Mouse (Mus musculus) layer of hippocampus, adult 9-11 months (tissue): ENCODE measurements around the gene Uckl1.
A peak's percentile ranks its signal among the peaks of the same experiment; 100 is the strongest.

ENCODE experiments used
- DNase-seq: peaks from one replicate; pipeline ENCODE4 v3.0.0; 2022

Uckl1 gene

GRCm38 (mm10) chr2:181589011-181589731 lies 4.5 kb upstream of the Uckl1 start:
- peak; percentile 21 for DNase-seq

- no peak for DNase-seq
Measured at GRCm38 (mm10) chr2:181588229-181588780, 3.6 kb upstream of the Uckl1 start.

GRCm38 (mm10) chr2:181587796-181588195 lies 3.1 kb upstream of the Uckl1 start:
- DNase-seq: no peak

GRCm38 (mm10) chr2:181586124-181586523 lies 1.4 kb upstream of the Uckl1 start:
- no peak for DNase-seq

- no peak for DNase-seq
Measured at GRCm38 (mm10) chr2:181585506-181585905, 814 bp upstream of the Uckl1 start.

- DNase-seq: no peak
Measured at GRCm38 (mm10) chr2:181583460-181584257, 1.0 kb downstream of the Uckl1 start.

GRCm38 (mm10) chr2:181582939-181583338 lies 1.8 kb downstream of the Uckl1 start:
- DNase-seq: peak; percentile 9

- peak; percentile 24 for DNase-seq
Measured at GRCm38 (mm10) chr2:181582358-181582757, 2.3 kb downstream of the Uckl1 start.

- peak; percentile 86 for DNase-seq
Measured at GRCm38 (mm10) chr2:181581402-181582120, 3.1 kb downstream of the Uckl1 start.

GRCm38 (mm10) chr2:181581016-181581401 lies 3.7 kb downstream of the Uckl1 start:
- DNase-seq: peak; percentile 86

- DNase-seq: no peak
Measured at GRCm38 (mm10) chr2:181580131-181580772, 4.4 kb downstream of the Uckl1 start.

GRCm38 (mm10) chr2:181579681-181580080 lies 5.0 kb downstream of the Uckl1 start:
- no peak for DNase-seq

- DNase-seq: no peak
Measured at GRCm38 (mm10) chr2:181578790-181579618, 5.7 kb downstream of the Uckl1 start.

- DNase-seq: no peak
Measured at GRCm38 (mm10) chr2:181577981-181578581, 6.6 kb downstream of the Uckl1 start.

GRCm38 (mm10) chr2:181577126-181577525 lies 7.6 kb downstream of the Uckl1 start:
- no peak for DNase-seq

GRCm38 (mm10) chr2:181576613-181577012 lies 8.1 kb downstream of the Uckl1 start:
- no peak for DNase-seq

- no peak for DNase-seq
Measured at GRCm38 (mm10) chr2:181574921-181575545, 9.7 kb downstream of the Uckl1 start.

- no peak for DNase-seq
Measured at GRCm38 (mm10) chr2:181573961-181574360, 10.7 kb downstream of the Uckl1 start.

GRCm38 (mm10) chr2:181572921-181573920 lies 11.5 kb downstream of the Uckl1 start:
- no peak for DNase-seq
